Mouse (Mus musculus) frontal cortex, postnatal 36 days (tissue): ENCODE data around the gene Tufm.

Experiments used
- DNase-seq, 2 experiments: peaks; one replicate each; pipeline ENCODE4 v3.0.0; 2022; ENCODE audit warnings: low spot score in 2 of 2

The Tufm gene

DNA sequence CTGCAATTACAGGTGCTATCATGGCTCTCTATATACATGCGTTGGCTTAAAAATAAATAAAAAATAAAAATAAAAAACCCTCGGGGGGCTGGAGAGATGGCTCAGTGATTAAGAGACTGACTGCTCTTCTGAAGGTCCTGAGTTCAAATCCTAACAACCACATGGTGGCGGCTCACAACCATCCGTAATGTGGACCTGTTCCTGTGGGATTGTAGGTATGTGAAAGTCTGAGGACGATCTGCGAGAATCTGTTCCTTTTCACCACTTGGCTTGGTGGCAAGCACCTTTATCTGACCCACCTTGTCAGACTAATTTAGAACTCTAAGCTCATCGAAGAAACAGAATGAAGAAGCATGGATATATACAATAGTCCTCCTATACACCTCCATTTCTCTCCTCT, 12.3 kb downstream of the Tufm start:
- DNase-seq: no peak

DNA sequence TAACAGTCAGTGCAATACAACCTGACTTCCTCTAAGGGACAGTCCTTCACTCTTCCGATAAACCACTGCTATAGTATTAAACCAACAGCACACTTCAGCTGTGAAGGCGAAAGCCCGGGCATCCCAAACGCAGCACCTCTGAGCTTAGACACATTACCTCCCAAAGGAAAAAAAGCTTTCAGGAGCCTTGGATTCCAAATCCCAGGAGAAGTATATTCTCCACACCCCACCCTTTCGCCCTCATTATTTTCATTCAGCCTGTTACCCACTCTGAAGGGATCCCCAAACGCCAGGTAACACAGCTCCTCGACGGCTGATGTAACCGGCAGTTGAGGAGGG, 14.5 kb downstream of the Tufm start:
- no peak for DNase-seq

DNA sequence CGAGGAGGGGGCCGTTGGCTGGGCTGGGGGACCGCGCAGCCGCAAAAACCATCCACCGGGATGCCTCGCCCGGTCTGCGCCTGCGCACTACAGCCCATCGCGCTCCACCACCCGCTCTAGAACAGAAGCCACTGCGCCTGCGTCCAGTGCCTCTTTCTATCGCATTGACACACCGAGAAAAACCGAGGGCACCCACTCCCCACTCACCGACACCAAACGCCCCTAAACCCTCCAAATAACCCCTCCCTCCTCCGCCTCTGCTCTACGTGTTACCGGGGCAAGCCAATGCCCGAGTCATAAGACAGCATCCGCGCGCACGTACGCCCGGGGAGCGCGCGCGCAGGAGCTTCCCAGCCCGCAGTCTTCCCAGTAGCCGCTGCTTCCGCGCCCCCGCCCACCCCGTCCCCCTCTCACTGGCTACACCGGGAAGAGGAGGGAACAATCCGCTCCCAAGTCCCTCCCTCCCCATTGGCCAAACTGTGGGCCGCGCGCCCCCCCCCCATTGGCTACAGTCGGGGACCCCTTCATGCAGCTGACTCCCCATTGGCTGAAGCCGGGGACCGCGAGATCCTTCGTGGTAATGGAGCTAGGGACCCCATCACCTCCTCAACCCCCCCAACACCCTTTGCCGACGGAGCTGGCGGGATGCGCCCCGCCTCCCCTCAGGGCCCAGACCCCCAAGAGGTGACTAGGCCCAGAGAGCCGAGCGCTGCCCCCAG, 15.0 kb downstream of the Tufm start:
- DNase-seq: peak; percentile 94

- DNase-seq: no peak
Measured at GRCm38 (mm10) chr7:126502751-126503150, 15.6 kb downstream of the Tufm start.

GRCm38 (mm10) chr7:126503273-126503878, 16.2 kb downstream of the Tufm start, which contains the start of gene Atxn2l:
Gene Atxn2l (minus strand): TSS chr7:126503437.
- peak; percentile 99 for DNase-seq

DNA sequence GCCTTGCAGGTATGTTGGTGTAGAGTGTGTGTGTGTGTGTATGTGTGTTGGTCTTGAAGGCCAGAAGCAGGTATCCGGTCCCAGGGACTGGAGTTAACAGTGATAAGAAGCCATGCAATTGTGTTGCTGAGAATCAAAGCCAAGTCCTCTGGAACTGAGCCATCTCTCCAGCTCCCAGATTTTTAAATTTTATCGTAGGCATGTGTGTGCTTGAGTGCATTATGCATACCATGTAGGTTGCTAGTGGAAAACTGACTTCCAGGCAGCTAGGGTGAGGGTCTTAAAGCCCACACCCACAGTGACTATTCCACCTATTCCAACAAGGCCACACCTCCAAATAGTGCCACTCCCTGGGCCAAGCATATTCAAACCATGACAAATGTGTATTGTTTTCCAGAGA, 17.8 kb downstream of the Tufm start:
- no peak for DNase-seq

DNA sequence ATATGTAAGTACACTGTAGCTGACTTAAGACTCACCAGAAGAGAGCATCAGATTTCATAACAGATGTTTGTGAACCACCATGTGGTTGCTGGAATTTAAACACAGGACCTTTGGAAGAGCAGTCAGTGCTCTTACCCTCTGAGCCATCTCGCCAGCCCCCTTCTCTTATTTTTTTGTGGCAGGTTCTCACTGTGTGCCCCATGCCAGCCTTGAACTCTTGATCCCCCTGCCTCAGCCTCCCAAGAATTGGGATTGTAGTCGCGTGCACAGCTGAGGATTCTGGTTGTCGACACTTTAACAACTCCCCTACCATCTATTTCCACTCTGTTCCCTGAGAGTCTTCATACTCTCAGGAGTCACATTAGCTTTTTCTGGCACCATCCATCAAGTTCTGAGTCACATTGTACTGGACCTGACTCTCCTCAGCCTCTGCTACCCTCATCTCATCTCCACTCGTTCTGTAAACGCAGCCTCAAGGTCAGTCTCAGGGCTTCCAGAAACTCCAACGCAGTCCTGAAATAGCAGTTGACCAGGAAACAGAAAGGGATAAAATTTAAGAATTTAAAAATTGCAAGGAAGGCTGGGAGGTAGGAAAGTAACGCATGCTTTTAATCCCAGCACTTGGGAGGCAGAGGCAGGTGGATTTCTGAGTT, 20.1 kb downstream of the Tufm start:
- no peak for DNase-seq

GRCm38 (mm10) chr7:126511287-126511686, 24.1 kb downstream of the Tufm start:
- no peak for DNase-seq

DNA sequence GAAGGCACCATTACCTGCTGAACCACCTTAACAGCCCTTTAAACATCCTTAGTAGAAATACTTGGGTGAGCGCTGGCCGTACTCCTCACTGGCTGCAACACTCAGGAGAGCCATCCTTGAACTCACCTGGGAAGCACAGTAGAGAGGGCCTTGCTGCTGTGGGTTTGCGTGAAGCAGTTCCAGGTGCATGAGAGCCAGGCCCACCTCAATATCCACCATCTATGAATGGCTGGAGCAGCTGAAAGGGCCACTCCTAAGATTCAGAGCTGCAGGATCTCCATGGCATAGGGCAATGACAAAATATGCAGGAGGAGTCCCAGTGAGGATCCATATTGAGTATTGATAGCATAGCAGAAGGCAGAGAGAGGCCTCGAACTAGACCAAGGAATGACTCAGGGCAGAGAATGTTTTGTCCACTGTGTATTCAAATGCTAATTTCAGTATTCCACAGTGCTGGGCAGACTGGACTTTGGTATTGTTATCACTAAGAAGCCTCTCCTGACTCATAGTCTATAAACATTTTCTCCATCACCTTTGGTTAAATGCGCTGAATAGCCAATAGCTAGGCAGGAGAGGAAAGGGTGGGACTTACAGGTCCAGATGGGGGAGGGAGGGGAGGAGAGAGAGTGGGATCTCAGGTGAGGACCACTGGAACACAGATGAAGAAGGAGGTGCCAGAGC, 31.2 kb downstream of the Tufm start:
- no peak for DNase-seq

DNA sequence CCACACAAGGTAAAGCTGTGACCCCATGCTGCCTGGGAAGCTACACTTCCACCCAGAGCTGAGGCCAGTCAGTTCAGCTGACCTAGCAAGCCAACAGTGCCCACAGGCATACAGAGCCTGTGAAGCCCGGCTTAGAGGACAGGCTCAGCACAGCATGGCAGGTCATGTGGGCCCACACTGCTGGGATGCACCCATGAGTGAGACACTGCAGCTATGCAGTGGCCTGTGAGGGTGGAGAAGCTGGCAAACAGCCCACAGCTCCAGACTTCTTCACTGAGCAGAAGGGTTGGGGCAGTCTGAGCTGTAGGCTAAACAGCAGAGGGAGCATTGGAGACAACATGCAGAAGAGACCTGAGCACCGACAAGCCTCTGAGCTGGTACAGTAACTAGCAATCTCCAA, 32.4 kb downstream of the Tufm start:
- DNase-seq: peak; percentile 7 to 14

DNA sequence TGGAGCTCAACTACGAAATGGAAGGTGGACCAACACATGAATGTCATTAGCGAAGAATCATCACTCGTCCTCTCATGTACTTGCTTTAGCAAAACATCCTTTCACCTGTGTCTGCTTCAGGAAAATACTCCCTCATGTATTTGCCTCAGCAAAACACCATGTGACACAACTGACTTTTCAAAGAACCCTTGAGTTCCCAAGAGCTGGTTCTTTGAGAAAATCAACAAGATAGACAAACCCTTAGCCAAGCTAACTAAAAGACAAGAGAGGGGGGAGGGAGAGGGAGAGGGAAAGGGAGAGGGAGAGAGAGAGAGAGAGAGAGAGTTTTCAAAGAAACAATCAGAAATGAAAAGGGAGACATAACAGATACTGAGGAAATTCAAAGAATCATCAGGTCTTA, 36.2 kb downstream of the Tufm start:
- DNase-seq: no peak

DNA sequence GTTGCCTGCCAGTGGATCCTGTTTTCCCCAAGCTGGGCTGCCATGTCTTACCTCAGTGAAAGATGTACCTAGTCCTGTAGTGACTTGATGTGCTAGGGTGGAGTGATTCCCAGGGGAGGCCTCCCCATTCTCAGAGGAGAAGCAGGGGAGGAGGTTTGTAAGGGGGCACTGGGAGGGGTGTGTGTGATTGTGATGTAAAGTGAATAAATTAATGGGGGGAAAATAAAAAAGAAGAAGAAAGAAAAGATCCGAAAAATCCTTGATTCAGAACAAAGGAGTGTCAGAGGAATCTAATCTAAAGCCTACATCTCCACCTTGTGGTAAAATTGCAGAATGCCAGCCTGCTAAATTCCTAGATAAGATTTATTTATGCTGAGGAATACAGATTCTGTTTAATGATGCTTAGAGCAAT, 41.0 kb downstream of the Tufm start:
- peak; percentile 22 to 51 for DNase-seq

GRCm38 (mm10) chr7:126533434-126533833, 46.3 kb downstream of the Tufm start:
- DNase-seq: no peak

DNA sequence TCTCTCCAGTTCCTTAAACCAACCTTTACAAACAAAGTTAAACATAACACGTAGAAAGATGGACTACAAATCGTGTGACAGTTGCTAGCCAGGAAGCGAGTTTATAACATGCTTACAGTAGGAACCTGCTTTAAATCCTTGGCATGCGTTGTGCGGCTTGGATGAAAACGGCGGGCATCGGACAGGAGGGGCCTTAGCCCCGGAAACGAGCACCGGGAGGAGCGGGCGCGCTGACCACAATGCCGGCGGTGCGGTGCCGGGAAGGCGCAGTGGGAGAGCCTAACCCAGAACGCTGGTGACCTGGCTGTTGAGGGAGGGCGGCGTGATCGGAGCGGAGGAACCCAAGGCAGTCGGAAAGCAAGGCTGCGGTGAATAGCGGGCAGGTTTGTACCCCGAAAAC, 48.6 kb downstream of the Tufm start:
- DNase-seq: no peak

- DNase-seq: no peak
Measured at GRCm38 (mm10) chr7:126536466-126536865, 49.3 kb downstream of the Tufm start.

DNA sequence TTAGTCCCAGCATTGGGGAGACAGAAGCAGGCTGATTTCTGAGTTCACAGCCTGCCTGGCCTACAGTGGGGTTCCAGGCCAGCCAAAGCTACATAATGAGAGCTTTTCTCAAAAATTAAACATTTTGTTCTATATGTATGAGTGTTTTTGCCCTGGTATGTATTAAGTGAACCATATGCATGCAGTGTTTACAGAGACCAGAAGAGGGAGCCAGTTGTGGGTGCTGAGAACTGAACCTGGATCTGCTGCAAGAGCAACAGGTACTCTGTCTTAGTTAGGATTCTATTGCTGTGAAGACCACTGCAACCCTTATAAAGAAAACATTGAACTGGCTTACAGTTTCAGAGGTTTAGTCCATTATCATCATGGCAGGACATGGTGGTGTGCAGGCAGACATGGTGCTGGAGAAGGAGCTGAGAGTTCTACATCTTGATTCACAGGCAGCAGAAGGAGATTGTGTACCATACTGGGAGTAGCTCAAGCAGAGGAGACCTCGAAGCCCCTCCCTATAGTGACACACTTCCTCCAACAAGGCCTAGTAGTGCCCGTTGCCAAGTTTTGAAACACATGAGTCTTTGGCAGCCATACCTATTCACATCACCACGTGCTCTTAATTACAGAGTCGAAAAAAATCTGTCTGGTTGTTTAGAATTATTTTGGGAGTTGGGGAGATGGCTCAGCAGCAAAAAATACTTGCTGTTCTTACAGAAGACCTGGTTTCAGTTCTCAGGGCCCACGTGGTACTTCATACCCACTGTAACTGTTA, 50.8 kb downstream of the Tufm start:
- DNase-seq: peak in 1 of 2 experiments; percentile 7
